Mouse (Mus musculus) kidney, postnatal 0 days (tissue): Measurements from ENCODE around the gene Rai1. TPM values are rescaled to one million over a fixed set of nuclear protein-coding genes. Genes with fewer than 3 reads are reported as not detected.

Experiments
- ATAC-seq: fragments of 200-750 bp; cut with Nextera tagmentation; replicated peaks from 2 replicates; pipeline ENCODE4 v1.8.0; 2017; ENCODE audit warnings: low read depth, moderate number of reproducible peaks, moderate TSS enrichment, moderate library complexity; ENCODE audit not compliant: low FRiP score
- DNase-seq: peaks from one replicate; pipeline ENCODE4 v3.0.0-alpha.2; 2016; ENCODE audit warnings: low spot score
- H3K27ac ChIP-seq: fragments of 300-500 bp; sonication (generic); 2 replicates; pipeline ENCODE4 v1.5.1; 2014; ENCODE audit warnings: mild to moderate bottlenecking
- H3K27me3 ChIP-seq: fragments of 300-500 bp; sonication (generic); 2 replicates; pipeline ENCODE4 v1.6.1; 2014; ENCODE audit warnings: low read length, mixed read lengths; ENCODE audit not compliant: insufficient read depth
- H3K36me3 ChIP-seq: fragments of 300-500 bp; sonication (generic); 2 replicates; pipeline ENCODE4 v1.6.1; 2014; ENCODE audit warnings: low read length, mixed read lengths; ENCODE audit not compliant: insufficient read depth
- H3K4me1 ChIP-seq: fragments of 300-500 bp; sonication (generic); replicated peaks from 2 replicates; pipeline ENCODE4 v1.6.1; 2014; ENCODE audit warnings: antibody characterized with exemption, low read length, mixed read lengths; ENCODE audit not compliant: insufficient read depth
- H3K4me2 ChIP-seq: fragments of 300-500 bp; sonication (generic); 2 replicates; pipeline ENCODE4 v1.6.1; 2014; ENCODE audit warnings: mild to moderate bottlenecking, low read length, moderate library complexity, mixed read lengths
- H3K4me3 ChIP-seq: fragments of 300-500 bp; sonication (generic); replicated peaks from 2 replicates; pipeline ENCODE4 v1.5.1; 2014; ENCODE audit warnings: low read depth, low read length
- H3K9ac ChIP-seq: fragments of 300-500 bp; sonication (generic); 2 replicates; pipeline ENCODE4 v1.6.1; 2014; ENCODE audit warnings: low read depth, low read length
- H3K9me3 ChIP-seq: fragments of 300-500 bp; sonication (generic); replicated peaks from 2 replicates; pipeline ENCODE4 v1.6.1; 2016; ENCODE audit warnings: low read length, inconsistent platforms, mixed read lengths
- CTCF ChIP-seq: IDR thresholded peaks from 2 replicates; pipeline ENCODE4 v1.5.1; 2016; ENCODE audit warnings: antibody characterized with exemption, low read depth, mild to moderate bottlenecking, moderate library complexity
- WGBS: fragments of 180-500 bp; shearing (Covaris S2); extraction: QIAGEN DNeasy Blood & Tissue Kit; methylation state at CpG from one replicate; pipeline ENCODE4 v1.1.7; 2014; 5-methylcytosine and 5-hydroxymethylcytosine counted together
- polyA plus RNA-seq: library from polyadenylated mRNA; unstranded; fragments of >200 nt; fragmentation: Nextera tagmentation; extraction: Ambion mirVana; gene quantifications from 2 replicates; pipeline ENCODE4 v1.2.1, GENCODE M21; 2015

Rai1 gene
- polyA plus RNA-seq, 1 experiment from 2014 or later = 15.2 TPM

DNA sequence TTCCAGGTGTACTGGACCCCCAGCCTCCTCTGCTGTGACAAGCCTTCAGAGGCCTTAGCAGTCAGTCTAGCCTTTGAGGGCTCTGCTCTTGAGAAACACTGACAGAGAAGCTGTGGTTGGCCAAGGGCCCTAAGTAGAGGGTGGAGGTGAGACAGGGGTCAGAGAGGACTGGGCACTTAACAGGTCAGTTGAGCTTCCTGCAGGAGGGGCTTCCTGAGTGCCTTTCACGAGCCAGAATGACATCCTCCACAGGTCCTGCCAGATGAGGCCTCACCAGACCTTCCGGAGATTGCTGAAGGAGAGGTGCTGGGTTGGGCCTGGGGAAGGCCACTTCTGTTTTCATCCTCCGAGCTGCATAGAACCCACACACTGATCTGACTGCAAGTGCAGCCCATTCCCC is 123.7 kb downstream of the Rai1 start:
- Histone ChIP-seq H3K4me1 (0 out of 2 replicates have a peak, but pooled peaks cover 4% of the 10 kb centered on the region), H3K27me3 (no peaks in the 10 kb centered on the region), H3K27ac (no peak overlapping the region), H3K36me3 (no peaks in the 10 kb centered on the region), H3K9me3 (no peaks in the 10 kb centered on the region), H3K4me2 (no peak overlapping the region), H3K9ac (no peak overlapping the region), H3K4me3 (no peak overlapping the region)
- DNase-seq = no peak
- ATAC-seq = no peak
- WGBS = 45% methylated on average over 3 of the region's 3 CpGs
- no peak for TF ChIP-seq CTCF

DNA sequence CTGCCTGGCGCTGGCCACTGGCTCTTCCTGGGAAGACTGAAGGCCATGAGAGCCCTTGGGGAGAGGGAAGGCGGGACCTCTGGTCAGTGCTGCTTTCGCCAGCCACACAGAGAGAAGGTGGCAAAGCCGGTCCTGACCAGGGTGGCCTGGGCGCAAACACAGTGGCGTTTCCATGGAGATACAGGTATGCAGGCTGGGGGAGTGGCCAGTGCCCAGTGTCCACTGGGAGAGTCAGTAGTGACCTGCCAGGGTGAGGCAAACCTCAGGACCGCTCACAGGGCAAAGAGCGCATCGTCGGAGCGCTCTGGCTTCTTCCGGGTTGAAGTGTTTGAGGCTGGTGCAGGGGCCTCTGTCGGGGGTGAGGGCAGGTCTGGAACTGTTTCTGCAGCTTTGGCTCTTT is 125.0 kb downstream of the Rai1 start:
- Histone ChIP-seq H3K9ac (no peak overlapping the region), H3K4me2 (no peak overlapping the region), H3K27me3 (no peaks in the 10 kb centered on the region), H3K36me3 (no peaks in the 10 kb centered on the region), H3K4me1 (0 out of 2 replicates have a peak, but pooled peaks cover 4% of the 10 kb centered on the region), H3K27ac (peak overlapping the region; percentile 8; the same call in 1 of the 2 replicates), H3K4me3 (no peak overlapping the region), H3K9me3 (no peaks in the 10 kb centered on the region)
- WGBS = 70% methylated on average over 13 of the region's 13 CpGs
- ATAC-seq (peak; percentile 88), DNase-seq (no peak)
- TF ChIP-seq CTCF = no peak

GRCm38 (mm10) chr11:60230512-60230911 is 125.7 kb downstream of the Rai1 start:
- no peak for TF ChIP-seq CTCF
- Histone ChIP-seq H3K36me3 (no peaks in the 10 kb centered on the region), H3K9ac (no peak overlapping the region), H3K27me3 (no peaks in the 10 kb centered on the region), H3K4me3 (no peak overlapping the region), H3K9me3 (no peaks in the 10 kb centered on the region), H3K27ac (peak overlapping the region; percentile 8), H3K4me2 (no peak overlapping the region), H3K4me1 (0 out of 2 replicates have a peak, but pooled peaks cover 4% of the 10 kb centered on the region)
- no peak for ATAC-seq
- DNase-seq = no peak
- 85% methylated on average over 7 of the region's 7 CpGs for WGBS

GRCm38 (mm10) chr11:60231326-60231725 is 126.5 kb downstream of the Rai1 start:
- no peak for TF ChIP-seq CTCF
- Histone ChIP-seq H3K4me2 (no peak overlapping the region), H3K4me3 (no peak overlapping the region), H3K27ac (no peak overlapping the region), H3K4me1 (0 out of 2 replicates have a peak, but pooled peaks cover 4% of the 10 kb centered on the region), H3K9ac (no peak overlapping the region), H3K9me3 (no peaks in the 10 kb centered on the region), H3K27me3 (no peaks in the 10 kb centered on the region), H3K36me3 (no peaks in the 10 kb centered on the region)
- ATAC-seq = no peak
- DNase-seq = no peak
- 79% methylated on average over 3 of the region's 3 CpGs for WGBS

DNA sequence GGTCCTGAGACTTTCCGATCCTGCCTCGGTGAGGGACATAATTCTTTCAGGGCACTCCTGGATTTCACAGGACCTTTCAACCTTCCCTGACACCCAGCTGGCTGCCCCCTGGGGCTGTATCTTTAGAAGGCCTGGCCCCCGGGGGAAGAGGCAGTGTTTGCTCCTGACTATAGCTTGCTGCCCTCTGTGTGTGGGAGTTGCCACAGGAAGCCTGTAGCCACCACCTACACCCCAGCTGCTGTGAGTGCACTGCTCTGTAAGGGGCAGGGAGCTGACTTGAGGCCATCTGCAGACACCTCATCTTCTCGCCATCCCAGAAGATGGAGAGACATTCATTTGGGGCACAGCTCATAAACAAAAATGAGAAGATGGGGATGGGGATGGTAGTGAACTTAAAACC is 127.1 kb downstream of the Rai1 start:
- Histone ChIP-seq H3K27ac (no peak overlapping the region), H3K4me2 (no peak overlapping the region), H3K4me3 (no peak overlapping the region), H3K27me3 (no peaks in the 10 kb centered on the region), H3K9ac (no peak overlapping the region), H3K9me3 (no peaks in the 10 kb centered on the region), H3K4me1 (0 out of 2 replicates have a peak, but pooled peaks cover 4% of the 10 kb centered on the region), H3K36me3 (0 out of 2 replicates have a peak, but pooled peaks cover 4% of the 10 kb centered on the region)
- no peak for DNase-seq
- no peak for ATAC-seq
- no peak for TF ChIP-seq CTCF
- WGBS = 32% methylated on average over 4 of the region's 4 CpGs

DNA sequence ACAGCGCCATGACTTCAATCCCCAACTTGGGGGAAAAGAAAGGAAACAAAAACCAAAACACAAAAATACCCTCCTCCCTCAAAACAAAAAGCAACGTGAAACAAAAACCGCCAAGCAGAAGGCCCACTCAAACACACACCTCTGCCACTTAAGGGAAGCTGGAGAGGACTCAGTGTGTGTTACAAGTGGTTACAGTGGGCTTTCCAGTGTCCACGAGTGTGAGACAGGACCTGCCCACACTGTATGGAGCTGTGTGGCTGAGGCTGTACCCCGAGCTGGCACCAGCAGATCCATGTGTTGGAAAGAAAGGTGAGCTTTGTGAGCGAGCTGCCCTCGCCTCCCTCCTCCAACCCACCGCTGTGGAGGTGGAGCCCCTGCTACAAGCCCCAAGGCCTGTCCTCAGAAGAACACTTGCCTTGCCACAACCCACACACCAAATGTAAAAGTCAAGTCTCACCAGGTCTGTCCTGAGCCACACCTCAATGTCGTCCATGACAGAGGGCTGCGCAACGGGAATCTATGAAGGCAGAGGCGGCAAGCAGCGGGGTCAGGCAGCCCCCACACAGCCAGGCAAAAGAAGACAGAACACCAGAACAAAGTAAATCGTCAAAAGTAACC is 127.7 kb downstream of the Rai1 start:
- no peak overlapping the region for H3K4me3 ChIP-seq
- 0 out of 2 replicates have a peak, but pooled peaks cover 4% of the 10 kb centered on the region for H3K4me1 ChIP-seq
- no peak for ATAC-seq
- 0 out of 2 replicates have a peak, but pooled peaks cover 6% of the 10 kb centered on the region for H3K36me3 ChIP-seq
- no peaks in the 10 kb centered on the region for H3K27me3 ChIP-seq
- H3K27ac ChIP-seq = no peak overlapping the region
- H3K9ac ChIP-seq = no peak overlapping the region
- DNase-seq = no peak
- H3K9me3 ChIP-seq = no peaks in the 10 kb centered on the region
- H3K4me2 ChIP-seq = no peak overlapping the region
- no peak for TF ChIP-seq CTCF
- WGBS = 65% methylated on average over 14 of the region's 14 CpGs

DNA sequence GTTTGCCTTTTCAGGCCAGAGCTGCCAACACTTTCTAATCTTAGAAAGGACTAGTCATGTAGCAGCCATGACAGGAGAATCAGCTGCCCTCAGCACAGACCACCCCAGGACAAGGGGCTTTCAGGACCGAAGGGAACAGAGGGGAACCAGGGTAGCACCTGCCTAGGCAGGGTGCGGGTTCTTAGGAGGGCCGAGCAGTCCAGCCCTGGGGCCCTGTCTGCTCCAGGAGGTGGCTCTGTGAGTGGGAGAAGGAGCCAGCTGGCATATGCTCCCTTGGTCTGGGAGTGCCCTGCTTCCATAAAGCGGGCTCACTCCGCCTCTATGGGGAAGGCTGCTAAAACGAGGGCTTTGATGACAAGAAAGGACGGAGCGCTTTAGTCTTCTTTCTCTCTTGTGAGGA is 128.4 kb downstream of the Rai1 start:
- no peaks in the 10 kb centered on the region for H3K27me3 ChIP-seq
- DNase-seq (no peak), ATAC-seq (no peak)
- 0 out of 2 replicates have a peak, but pooled peaks cover 6% of the 10 kb centered on the region for H3K36me3 ChIP-seq
- H3K4me3 ChIP-seq = no peak overlapping the region
- no peak overlapping the region for H3K9ac ChIP-seq
- no peak for TF ChIP-seq CTCF
- WGBS = 65% methylated on average over 8 of the region's 8 CpGs
- H3K27ac ChIP-seq = no peak overlapping the region
- no peak overlapping the region for H3K4me2 ChIP-seq
- 0 out of 2 replicates have a peak, but pooled peaks cover 4% of the 10 kb centered on the region for H3K4me1 ChIP-seq
- H3K9me3 ChIP-seq = no peaks in the 10 kb centered on the region
